Mouse (Mus musculus): ENCODE measurements at regions not wholly inside any gene's neighbourhood (a gene's known extent, or its start where the extent isn't known, plus 50 kb on each side); places are given as distances from the start of the nearest gene placed in this dataset.
A peak's percentile ranks its signal among the peaks of the same experiment; 100 is the strongest.

GRCm38 (mm10) chr5:118879808-118880478, 319.5 kb downstream of the Med13l start:
- peak; percentile 65 for DNase-seq (ENCODE audit: low read depth, low spot score)

- no peak for DNase-seq (ENCODE audit: low read depth, low spot score)
Measured at GRCm38 (mm10) chr5:118880546-118880945, 320.1 kb downstream of the Med13l start.

GRCm38 (mm10) chr5:118881886-118882285, 321.4 kb downstream of the Med13l start:
- no peak for DNase-seq (ENCODE audit: low read depth, low spot score)

- DNase-seq (ENCODE audit: low read depth, low spot score): no peak
Measured at GRCm38 (mm10) chr5:118888131-118888530, 327.7 kb downstream of the Med13l start.

GRCm38 (mm10) chr5:118891131-118891530, 330.7 kb downstream of the Med13l start:
- DNase-seq (ENCODE audit: low read depth, low spot score): no peak

- DNase-seq (ENCODE audit: low read depth, low spot score): no peak
Measured at GRCm38 (mm10) chr5:118908224-118908623, 347.7 kb downstream of the Med13l start.

- DNase-seq (ENCODE audit: low read depth, low spot score): no peak
Measured at GRCm38 (mm10) chr5:118909756-118910155, 349.3 kb downstream of the Med13l start.

GRCm38 (mm10) chr5:118914191-118914750, 353.8 kb downstream of the Med13l start:
- DNase-seq (ENCODE audit: low read depth, low spot score): no peak

GRCm38 (mm10) chr5:118923357-118923756, 362.9 kb downstream of the Med13l start:
- no peak for DNase-seq (ENCODE audit: low read depth, low spot score)

- no peak for DNase-seq (ENCODE audit: low read depth, low spot score)
Measured at GRCm38 (mm10) chr5:118929037-118929436, 368.6 kb downstream of the Med13l start.

- no peak for DNase-seq (ENCODE audit: low read depth, low spot score)
Measured at GRCm38 (mm10) chr5:118929990-118930501, 369.6 kb downstream of the Med13l start.

- no peak for DNase-seq (ENCODE audit: low read depth, low spot score)
Measured at GRCm38 (mm10) chr5:118939336-118940039, 379.0 kb downstream of the Med13l start.

GRCm38 (mm10) chr5:118944256-118944655, 383.8 kb downstream of the Med13l start:
- DNase-seq (ENCODE audit: low read depth, low spot score): no peak

GRCm38 (mm10) chr5:118946090-118946489, 385.6 kb downstream of the Med13l start:
- no peak for DNase-seq (ENCODE audit: low read depth, low spot score)

GRCm38 (mm10) chr5:118946994-118947393, 386.5 kb downstream of the Med13l start:
- DNase-seq (ENCODE audit: low read depth, low spot score): no peak

GRCm38 (mm10) chr5:118948119-118948786, 387.8 kb downstream of the Med13l start:
- no peak for DNase-seq (ENCODE audit: low read depth, low spot score)

- no peak for DNase-seq (ENCODE audit: low read depth, low spot score)
Measured at GRCm38 (mm10) chr5:118951067-118951466, 390.6 kb downstream of the Med13l start.

GRCm38 (mm10) chr5:118960521-118961001, 400.1 kb downstream of the Med13l start:
- DNase-seq (ENCODE audit: low read depth, low spot score): no peak

GRCm38 (mm10) chr5:118961091-118961490, 400.6 kb downstream of the Med13l start:
- no peak for DNase-seq (ENCODE audit: low read depth, low spot score)

GRCm38 (mm10) chr5:118962152-118962551, 401.7 kb downstream of the Med13l start:
- no peak for DNase-seq (ENCODE audit: low read depth, low spot score)

GRCm38 (mm10) chr5:118963001-118963400, 402.5 kb downstream of the Med13l start:
- DNase-seq (ENCODE audit: low read depth, low spot score): no peak

- no peak for DNase-seq (ENCODE audit: low read depth, low spot score)
Measured at GRCm38 (mm10) chr5:118966901-118967300, 406.4 kb downstream of the Med13l start.
